Mouse (Mus musculus) urinary bladder, postnatal 10 days (tissue): ENCODE measurements around the gene Dbx2.

Source experiments
- DNase-seq: peaks from one replicate; pipeline ENCODE4 v3.0.0; 2022; ENCODE audit warnings: low spot score

Dbx2 gene

DNA sequence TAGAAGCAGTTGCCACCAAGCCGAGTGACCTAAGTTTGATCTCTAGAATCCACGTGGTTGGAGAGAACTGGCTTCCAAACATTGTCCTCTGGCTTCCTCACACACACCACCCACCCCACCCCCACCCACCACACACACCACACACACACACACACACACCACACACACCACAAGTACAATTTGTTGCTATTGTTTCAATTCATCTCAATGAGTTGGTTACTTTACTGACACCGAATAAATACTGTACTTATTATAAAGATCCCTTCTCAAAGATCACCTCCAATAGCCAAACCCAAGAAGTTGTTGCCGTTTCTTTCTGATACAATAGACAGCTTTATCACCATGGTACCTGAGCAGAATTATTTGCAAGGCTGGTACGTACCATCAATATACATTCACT is at the start of gene Dbx2:
Gene Dbx2 (minus strand): TSS at position 101 of the 400 bp plus-strand sequence.
- DNase-seq, result no peak

DNA sequence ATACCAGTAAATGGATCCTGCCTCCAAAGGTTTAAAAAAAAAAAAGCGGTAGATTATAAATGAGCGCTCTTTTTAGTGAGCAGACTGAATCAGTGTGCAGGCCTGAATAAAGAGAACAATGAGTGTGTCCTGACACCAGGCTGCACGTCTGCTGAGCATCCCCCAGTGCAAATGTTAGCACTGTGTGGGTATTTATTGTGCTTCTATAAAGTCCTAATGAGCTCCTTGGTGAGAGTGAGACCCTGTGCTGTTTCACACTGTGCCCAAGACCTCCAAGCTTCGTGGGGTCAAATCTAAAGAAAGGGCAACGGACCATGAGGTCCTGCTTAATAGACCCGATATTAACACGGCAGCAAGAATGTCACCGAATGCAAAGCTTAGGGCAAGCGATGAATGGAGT is 46.4 kb upstream of the Dbx2 start:
- DNase-seq, result no peak

DNA sequence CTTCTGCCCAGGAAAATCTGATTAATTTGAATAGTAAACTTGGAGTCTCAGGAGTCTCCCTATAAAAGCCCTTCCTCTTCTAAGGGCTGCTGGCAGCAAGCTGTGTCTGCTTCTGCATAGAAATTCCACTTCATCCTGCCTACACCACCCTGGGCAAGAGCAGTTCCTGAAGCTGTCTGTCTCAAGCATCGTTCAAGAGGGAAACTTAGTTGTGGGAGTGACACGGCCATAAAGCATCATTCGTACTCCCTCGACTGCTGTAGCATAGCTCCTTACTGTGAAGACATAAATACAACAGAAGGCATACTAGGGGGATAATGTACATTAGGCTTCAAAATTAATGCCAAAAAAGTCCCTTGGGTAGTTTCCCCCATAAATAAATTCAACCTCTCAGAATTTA is 45.8 kb upstream of the Dbx2 start:
- DNase-seq, result no peak

DNA sequence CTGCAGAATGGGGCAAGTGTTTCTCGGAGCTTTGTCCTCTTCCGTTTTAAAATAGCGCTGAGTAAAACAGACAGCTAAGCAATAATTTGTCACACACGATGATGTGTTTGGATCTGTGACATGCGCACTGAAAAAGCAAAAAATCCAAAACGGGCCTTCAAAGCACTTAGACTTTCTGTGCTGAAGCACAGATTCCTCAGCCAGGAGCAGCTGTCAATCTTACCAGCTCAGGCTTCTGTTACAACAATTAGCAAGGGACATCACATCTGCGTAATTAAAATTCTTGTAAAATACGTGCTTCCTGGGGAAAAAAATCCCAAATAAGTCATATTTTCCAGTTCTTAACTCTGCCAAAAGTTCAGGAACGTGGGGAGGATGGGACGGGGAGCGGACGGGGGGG is 43.6 kb upstream of the Dbx2 start:
- no peak for DNase-seq

DNA sequence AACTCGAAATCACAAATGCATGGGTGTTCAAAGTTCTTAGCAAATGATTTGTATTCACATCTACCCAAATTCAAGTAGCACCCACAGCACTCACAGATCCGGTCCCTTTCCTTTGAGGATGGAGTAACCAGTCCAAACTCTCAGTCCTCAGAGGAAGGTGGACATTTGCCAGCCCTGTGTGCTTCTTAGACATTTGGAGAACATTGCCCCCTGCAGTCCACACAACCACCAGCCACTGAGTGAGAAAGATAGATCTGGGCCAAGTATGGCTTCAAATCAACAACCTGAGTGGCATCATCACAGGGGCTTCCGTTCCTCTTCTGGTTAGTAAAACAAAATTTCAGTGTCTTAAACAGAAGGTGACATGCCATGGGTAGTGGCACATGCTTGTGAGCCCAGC is 38.0 kb upstream of the Dbx2 start:
- no peak for DNase-seq

DNA sequence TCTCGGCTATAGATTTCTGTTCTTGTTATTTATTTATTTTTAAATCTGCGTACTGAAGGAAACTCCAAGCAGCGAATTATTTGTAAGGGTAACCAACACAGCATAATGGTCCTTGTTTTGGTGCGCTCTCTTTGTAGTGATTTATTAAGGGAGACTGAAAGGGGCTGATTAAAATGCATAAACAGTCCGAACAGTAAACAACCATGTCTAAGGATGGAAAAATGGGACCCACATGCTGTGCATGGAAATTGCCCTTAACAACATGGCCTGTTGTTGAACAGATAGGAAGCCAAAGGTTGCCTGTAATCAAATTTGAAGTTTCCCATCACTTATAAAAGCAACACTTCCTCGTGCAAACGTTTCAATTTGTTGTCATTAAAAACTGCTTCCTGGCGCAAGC is 35.8 kb upstream of the Dbx2 start:
- no peak for DNase-seq

DNA sequence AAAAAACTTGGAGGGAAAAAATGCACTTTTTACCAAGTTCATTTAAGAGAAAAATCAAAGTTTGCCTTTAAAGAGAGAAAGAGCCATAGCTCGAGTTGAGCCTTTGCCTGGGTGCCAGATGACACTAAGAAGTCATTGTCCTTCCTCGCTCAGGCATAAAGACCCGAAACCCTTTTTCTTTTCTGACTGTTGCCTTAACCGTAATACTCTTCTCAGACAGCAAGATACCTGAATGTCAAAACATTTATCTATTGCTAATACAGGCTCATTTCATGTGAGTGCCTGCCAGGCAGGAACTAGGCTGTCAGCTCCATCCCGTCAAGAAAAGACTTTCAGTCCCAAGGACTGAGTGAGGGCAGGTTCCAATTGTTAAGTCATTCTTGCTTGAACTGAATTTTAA is 35.4 kb upstream of the Dbx2 start:
- no peak for DNase-seq

DNA sequence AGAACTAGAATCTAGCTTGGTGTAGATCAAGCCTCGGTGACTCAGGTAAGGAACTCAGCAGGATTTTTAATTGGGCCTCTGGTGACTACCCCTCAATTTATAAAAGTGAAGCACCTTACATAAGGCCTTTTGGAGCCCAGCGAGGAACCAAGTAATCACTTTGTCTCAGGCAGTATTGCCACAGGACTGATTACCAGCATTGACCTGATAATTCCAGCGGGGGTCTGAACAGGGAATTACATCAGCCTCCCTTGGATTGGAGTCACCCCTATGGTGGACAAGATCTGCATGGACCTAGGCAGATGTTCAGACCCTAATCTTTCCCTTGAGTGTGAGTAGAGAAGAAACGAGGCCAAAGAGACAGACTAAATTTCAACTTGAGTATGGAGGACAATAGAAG is 26.9 kb upstream of the Dbx2 start:
- DNase-seq, result no peak

DNA sequence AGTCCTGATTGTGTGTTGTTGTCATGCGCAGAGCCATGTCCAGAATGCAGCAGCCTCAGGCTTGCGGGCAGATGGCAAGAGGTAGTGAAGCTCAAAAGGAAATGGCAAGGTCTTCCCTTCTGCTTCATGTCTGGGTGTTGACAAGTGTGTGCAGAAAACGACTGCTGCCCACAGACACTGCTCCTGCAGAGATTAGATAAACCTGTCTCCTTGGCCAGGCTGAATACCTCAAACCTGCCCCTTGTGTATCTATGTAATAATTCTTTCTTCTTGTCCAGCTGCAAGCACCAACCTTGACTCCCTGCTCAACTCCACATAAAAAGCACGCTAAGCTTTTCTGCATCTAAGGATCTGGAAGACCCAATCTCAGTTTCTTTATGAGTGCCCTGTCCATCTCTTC is 19.9 kb upstream of the Dbx2 start:
- no peak for DNase-seq

DNA sequence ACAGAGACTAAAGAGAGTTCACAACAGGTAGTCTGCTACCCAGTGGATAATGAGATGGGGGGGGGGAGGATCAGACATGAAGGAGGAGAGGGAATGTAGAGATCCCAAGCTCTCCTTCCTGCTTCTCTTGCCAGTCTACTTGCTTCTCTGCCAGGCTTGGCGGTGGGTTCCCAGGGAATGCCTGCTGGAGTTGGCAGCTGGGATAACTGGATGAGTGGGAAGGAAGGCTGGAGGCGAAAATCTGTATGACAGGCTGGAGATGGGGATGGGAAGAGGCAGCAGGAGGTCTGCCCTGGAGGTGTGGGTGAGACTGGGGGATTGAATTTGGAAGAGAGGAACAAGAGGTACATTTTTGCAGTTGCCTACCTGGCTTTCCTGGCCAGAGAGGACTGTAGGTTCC is 19.4 kb upstream of the Dbx2 start:
- DNase-seq, result no peak

DNA sequence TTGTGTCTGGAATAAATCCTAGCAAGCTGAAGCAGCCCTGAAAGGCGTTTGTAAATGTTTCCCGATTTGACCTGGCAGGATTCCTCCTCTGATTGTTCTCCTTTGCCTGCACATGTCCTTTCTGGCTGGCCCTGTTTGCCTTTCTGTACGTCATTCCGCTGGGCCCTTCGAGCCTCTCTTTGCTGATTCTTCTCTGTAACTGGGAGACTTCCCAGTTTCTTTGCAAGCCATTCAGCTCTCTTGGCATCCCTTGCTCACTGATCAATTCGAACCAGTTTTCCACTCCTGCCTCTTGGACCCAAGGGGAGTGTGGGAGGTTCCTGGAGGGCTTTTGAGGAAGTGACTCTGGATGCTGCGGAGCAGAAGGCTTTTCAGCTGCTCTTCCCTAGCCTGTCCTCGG is 11.4 kb upstream of the Dbx2 start:
- no peak for DNase-seq

DNA sequence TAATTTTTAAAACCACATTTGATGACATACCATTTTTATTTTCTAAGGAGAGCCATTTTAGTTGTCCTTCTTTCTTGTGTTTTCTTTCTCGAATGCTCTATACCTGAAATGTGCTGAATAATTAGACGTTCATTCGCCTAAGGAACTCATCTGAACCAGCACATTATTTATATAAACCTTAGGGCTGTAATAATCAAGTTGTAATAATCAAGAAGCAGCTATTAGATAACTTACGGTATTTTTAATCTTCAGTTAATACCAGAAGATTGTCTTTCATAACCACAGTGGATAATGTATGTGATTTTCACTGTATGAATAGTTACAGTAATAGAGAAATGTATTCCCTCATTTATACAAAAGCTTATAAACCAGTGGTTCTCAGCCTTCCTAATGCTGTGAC is 9.2 kb upstream of the Dbx2 start:
- no peak for DNase-seq

DNA sequence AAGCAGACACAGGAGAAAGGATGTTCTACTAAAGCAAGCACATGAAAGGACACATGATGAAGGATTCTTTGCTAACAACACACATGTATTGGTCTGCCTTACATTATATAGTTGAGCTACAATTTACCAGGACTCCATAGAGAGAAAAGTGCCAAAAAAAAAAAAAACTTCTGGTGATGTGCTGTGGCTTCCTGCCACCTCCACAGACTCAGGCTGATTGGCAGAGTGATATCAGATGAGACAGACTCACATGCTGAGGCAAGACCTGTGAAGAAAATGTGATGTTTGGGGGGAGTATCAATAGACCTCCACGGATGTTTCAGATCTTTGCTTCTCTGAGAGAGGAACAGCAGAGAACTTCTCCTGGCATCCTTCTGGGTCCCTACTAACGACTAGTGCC is 6.0 kb upstream of the Dbx2 start:
- no peak for DNase-seq

DNA sequence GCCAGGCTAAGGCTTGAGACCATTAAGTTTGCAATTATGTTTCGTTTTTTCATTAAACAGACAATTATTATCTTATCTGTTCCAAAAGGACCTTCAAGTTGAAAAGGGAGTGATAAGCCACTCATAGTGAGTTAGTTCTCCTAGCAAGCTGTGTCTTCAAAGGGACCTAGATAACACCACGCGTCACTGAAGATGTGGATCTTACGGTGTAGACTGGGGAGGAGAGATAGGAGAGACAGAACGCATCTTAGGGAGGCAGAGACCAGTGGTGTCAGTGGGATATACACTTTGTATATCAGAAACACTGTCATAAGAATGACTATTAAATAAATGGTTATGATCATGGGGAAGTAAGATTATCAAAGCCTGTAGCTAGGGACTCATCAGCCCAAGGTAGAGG is 4.6 kb upstream of the Dbx2 start:
- no peak for DNase-seq

DNA sequence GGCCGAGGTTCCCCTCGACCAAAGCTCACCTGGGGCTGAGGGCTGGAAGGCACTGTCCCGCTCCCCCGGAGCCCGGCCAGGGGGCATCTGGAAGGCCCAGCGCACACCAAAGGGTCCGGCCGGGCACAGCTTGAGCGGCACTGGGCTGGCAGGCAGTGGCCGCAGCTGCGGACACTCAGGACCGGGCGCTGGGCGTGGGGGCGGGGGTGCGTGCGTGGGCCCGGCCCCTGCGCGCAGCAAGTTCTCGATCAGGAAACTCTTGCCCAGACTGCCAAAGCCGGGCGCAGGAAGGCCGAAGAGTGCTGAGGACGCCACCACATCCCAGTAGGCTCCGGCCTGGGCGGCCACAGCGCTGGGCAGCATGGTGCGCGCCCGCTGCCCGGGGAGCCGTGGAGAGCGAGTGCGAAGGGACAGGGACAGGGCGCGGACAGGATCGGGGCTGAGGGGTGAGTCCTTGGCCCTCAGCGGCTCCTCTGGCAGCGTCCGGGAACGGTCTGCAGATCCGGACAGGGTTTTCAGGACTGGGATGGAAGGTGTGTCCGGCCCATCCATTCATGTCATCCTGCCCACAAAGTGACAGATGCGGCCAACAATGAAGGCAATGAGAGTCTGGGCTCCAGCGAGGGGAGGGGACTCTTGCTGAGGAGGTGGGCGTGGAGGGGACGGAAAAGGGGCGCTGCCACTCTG is 1.4 kb downstream of the Dbx2 start:
- DNase-seq, result no peak

DNA sequence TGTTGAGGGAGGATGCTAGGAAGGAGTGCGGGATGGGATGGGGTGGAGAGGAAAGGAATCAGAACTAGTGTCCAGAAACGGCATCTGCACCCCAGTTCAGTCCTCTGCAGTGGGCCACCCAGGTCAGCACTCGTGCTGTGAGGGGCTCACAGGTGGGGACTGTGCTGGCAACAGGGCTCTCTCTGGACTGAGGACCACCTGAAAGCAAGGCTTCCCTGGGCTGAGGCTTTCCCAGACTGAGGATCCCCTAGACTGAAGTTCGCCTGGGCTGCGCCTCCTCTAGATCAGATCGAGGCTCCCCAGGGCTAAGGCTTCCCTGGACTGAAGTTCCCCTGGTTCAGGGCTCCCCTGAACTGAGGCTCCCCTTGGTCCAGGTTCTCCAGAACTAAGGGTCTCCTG is 1.9 kb downstream of the Dbx2 start:
- no peak for DNase-seq

DNA sequence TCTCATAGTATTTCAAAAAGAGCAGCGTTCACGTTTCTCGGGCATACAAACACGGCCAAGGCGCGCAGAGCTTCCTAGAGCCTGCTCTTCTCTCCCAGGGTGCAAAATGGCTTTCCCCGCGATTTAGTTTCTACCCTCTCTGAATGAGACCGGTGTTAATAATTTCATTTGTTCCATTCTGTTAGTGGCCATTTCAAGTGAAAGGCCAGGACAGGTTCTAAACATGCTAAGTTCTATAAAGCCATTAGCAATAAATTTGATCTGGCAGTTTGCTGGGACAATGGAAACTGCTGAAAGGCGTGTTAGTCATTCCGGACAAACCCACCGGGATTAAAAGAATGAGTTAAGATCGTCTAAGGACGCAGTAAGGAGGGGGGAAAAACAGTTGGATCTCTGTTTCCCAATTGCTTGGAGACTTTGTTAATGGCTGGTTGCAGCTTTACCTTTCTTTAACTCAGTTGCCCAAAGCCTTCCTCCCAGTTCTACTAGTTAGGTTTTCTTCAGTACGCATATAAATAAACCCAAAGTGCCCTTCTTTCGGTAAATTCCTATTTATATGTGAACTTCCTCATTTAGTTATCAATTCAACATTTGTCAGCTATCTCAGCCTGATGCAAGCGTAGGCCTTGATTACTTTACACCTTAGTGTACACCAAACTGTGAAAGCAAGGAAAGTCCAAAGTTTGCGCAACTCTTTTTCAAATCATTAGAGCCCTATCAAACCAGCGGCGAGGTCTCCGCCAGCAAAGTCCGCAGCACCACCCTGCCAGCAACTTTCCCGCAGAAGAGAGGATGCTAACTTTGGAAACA is 2.7 kb downstream of the Dbx2 start:
- no peak for DNase-seq

DNA sequence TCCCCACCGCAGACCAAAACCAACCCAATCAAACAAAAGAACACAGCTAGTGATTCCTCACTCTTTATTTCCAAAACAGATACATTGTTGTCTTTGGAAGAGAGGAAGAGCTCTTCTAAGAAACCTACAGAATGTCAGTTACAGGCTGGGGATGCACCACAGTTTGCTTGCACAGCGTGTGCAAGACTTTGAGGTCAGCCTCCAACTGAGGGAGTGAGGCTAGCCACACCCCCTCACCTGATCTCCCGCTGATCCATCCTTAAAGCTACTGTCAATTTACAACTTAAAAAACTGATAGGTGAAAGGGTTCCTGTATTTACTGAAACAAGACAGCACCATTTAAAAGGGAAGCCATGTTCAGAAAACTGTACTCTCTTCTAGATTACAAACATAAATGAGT is 3.9 kb downstream of the Dbx2 start:
- no peak for DNase-seq

DNA sequence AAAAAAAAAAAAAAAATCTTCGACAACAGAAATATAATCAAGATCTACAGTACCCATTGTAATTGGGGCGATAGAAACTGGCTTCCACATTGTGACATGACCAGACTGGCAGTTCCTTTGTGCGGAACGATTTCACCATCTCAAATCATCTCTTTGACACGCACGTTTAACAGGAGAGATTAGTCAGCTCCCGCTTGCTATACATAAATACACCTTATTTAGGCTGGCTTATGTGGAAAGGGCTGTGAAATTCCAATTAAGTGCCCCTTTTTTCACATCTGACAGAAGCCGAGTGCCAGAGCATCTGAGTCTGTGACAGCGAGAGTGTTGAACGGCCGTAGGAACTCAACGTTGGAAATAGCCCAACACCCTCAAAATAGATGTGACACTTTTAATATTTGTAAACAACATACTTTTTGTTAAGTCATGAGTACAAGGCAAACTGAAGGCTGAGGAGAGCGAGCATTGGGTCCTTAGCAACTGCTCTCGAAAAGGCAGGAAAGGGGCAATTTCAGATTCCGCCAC is 12.2 kb downstream of the Dbx2 start:
- DNase-seq, result no peak

DNA sequence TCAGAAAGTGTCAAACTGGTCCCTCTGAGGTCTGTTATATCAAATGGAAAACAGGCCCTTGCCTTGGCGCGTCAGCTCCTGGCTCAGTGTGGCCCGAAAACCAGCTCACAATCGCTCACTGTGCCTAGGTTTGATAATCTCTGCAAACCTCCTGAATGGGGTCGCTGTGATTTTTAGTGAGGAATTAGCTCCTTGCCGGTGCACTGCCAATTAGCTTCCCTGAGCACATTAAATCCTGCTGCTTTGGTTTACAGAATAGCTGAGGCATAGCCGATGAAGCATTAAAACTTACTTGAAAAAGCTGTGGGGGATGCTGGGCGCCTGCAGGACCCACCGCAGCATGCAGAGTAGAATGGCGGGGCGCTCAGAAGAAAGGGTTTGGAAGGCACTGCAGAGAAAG is 15.4 kb downstream of the Dbx2 start:
- no peak for DNase-seq

DNA sequence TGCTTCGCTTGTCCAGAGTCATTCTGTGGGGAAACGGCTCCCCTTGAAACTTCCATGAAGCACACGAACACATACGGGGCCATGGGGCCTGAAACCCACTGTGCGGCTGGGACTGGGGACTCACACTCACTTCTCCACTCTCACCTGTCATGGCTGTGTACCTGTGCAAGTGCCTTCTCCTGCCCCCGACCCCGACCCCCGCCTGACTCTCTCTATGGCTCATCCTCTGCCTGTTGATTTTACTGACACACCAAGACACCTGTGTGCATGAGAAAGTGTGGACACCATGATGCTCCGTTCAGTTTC is 16.0 kb downstream of the Dbx2 start:
- no peak for DNase-seq

DNA sequence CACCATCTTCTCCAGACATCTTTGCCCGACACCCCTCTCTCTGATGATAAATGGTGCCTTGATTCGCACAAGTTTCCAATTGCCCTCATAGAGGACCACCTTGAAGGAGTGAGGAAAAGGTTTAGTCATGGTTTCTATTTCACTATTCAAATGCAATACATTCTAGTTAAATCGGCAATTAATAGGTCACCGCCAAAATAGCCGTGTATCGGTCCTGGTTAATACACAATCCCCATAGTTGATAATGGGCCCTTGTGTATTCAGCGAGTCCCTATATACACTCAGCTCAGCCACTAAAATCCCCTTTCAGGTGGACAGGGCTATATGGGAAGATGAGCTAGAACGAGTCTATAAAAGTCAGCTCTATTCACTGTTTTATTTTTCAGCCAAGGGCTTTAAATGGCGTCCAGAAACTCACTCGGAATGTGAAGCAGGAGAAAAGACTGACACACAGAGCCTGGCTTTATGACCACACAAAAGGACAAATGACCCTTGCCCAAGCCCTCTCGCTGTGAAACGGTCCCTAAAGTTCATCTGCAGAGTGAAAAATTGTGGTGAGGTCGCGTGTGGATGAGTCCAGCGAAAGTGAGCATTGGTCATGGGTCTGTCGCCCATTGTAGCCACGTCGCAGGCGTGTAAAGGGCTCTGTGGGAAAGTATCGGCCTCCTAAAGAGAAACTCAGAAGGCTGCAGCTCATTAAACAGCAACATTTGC is 16.5 kb downstream of the Dbx2 start:
- DNase-seq, result no peak

DNA sequence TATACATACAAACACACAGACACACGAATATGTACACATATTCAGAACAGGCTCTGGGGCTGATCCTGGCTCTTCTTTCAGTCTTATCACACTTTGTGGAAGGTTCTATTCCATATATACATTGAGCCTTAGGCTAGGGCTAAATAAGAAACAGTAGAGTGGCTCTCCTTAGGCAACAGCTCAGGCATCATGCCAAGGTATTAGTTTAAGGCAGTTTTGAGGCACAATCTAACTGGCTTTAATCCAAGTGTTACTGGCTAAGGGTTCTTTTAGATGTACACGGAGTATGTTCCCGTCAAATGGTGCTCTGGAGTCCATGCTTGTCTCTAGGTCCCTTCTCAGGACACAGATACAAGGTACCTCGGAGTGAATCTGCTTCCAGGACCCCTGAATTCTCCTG is 31.4 kb downstream of the Dbx2 start:
- DNase-seq, result no peak
